Mouse (Mus musculus): ENCODE results near the gene Wdr37.
A peak's percentile ranks its signal among the peaks of the same experiment; 100 is the strongest.

Gene Wdr37

DNA sequence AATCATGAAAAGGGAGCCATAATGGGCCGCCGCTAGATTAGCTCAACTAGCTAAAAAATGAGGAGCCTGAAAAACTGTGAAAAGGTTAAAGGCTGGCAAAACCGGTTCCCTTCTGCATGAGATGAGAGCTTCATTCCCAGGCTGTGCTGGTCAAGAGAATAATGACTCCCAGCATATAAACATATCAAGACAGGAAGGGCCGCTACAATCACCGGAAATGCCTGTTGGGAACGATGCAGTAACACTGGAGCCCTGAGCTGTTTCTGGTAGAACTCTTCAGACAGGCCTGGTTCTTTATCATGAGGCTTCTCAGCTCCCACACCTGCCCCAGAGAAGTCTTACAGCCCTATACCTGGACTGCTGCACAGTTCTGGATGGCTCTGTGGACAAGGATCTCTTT is 31.8 kb downstream of the Wdr37 start:
- peak; percentile 49 for DNase-seq

DNA sequence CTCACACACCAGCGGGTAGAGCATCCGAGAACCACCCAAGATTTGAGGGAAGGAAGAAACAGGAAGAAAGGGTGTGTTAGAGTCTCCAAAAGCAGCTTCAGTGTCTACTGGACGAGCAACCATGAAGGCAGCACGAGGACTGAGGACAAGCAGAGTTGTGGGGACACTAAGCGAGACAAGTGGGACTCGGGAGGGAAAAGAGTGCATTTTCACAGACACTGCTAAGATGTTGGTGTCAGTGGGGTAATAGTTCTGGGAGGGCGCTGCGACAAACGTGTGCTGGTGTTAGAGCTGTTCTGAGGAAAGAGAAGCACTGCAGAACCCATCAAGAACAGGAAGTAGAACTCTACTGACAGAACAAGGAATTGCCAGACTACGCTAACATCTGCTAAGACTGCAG is 32.6 kb downstream of the Wdr37 start:
- no peak for DNase-seq

DNA sequence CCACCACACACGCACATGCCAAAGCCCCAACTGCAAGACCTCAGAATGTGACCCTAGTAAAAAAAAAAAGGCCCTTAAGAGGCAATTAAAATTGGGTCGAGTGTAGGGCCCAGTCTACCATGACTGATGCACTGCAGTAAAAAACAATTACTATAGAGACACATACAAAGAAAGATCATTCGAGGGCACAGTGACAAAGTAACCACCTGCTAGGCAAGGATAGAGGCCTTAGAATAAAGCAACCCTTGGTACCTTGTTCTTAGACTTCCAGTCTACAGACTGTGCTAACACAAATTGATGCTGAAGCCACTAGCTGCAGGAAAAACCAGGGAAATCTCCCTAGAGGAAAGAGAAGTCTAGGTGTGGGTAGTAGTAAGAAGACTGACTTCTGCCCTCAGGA is 33.3 kb downstream of the Wdr37 start:
- DNase-seq, result no peak

DNA sequence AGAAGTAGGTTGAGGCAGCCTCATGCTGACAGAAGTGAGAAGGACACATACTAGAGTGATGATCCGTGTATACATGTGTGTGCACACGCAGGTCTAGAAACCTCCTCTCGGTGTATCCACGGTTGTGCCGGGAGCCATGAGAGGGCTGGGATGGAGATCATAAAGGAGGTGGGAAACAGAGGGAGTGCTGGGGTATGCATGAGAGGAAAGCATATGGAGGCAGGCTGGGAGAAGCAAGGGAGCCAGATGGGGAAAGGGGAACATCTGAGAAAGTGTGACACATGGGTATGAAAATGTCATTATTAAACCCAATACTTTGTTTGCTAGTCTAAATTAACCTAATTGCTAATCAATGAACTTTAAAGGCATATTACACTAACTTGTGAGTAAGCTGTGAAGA is 37.1 kb downstream of the Wdr37 start:
- no peak for DNase-seq

DNA sequence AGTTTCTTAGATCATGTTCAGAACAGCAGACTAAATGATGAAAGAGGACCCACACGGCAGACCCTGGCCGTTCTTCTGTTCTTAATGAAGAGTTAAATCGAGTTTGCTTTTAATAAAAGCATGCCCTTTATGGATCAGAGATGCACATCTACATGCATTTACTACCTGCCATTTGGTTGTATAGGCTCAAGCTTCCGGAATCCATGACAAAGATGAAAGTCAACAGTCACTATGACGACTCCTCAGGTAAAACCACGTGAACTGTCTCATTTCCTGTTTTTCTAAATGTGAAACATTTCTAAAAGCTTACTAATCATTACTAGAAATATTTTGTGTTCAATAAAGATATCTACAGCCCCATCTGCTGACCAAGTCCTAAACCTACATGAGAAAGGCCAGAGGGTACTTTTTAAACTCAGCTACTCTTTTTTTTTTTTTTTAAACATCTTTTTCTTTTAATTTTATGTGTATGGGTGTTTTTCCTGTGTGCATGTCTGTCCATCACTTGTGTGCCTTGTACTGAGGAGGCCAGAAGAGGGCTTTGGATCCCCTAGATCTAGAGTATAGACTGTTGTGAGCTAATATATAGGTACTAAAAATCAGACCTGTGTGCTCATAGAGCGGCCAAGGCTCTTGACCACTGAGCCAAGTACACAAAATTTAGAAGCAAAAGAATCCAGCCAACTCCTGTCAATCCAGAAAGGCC is 40.0 kb downstream of the Wdr37 start:
- DNase-seq, result no peak

DNA sequence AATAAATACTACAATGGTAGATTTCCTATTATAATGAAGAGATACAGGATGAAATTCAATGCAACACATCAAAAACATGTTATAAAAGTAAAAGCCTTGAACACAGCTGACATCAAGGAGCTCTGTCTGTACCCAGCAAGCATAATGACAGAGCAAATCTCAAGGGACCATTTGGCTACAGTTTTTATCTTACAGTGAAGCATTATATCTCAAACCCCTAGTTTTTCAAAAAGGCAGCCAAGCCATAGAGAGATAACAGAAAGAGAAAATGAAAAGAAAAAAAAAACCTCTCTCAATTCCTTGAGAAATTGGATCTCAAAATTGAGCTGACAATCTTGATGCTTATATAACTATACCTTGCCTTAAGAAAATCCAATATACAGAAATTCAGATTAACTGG is 41.0 kb downstream of the Wdr37 start:
- DNase-seq, result no peak

DNA sequence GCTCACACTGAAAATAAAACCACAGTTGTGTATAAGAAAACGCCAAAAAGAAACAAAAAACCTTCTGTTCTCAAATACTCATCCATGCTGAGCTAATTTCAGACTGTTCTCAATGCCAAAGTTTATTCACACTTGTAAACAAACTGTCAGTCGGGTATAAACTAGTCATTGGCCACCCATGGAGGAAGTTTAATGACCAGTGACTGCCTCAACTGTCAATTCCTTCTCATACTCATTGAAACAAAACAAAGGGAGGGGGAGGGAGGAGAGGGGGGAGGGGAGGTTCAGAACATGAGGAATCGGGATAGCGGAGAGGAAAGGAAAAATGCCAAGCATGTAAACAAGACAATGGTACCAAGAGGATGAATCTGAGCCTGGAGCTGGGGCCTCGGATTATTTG is 41.9 kb downstream of the Wdr37 start:
- no peak for DNase-seq

DNA sequence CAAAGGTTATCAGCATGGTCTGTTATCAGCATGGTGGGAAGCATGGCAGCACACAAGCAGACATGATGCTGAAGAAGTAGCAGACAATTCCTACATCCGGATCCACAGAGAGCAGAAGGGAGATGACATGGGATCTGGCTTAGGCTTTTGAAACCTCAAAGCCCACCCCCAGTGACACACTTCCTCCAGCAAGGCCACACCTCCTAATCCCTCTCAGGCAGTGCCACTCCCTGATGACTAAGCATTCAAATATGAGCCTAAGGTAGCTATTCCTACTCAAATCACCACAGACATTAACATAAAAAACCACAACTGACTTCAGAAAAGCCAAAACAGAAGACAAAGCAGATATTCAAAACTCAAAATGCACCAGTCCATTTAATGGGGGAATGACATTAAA is 42.8 kb downstream of the Wdr37 start:
- DNase-seq, result no peak

DNA sequence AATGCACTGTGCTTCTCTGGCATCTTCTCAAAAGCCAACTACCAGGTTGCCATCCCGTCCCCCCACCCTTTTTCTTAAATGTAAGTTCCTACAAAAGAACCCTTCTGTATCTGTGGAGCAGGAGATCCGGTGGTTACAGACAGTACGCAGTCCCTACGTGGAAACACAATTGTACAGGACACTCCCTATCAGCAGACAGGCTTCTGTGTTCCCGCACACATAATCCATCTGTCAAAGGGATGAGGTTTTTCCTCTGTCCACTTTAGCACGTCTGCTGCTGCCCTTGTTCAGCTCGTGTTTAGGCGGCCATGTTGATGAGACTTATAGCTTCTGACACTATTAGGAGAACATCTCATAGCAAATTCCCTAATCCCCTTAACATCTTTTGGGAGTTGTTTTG is 48.2 kb downstream of the Wdr37 start:
- no peak for DNase-seq

DNA sequence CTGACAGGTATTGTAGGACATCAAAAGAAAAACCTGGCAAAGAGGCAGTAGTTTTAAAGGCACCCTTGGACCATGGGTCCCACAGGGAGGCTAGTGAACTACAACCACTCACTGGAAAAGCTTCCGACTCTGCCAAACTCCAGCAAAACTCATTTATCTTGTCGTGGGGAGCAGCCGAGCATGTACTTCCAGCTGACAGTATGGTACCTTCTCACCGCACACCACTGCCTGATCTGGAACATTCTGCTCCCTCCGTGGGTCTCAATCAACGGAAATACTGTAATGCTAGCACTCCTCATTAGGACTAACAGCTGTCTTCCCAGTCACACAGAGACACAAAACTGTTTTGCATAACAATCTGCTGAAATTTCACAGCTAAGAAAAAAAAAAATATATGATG is 48.6 kb downstream of the Wdr37 start:
- DNase-seq, result peak; percentile 15

DNA sequence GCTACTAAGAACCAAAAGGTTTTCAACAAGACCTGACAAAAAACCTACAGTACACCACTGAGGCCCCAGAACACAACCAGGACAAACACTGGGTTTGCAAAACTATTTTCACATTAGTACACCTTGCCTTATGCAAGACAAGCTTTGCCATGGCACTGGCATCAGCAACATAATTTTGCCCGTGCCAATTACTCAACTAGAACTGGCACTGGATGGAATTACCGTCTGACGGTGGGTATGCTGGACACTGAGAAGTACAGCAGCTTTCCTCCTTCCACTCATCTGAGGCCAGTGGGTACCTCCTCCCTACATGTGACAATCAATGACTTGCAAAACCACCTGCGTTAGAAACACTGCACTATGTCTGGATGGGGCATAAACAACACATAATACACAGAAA is 49.5 kb downstream of the Wdr37 start:
- no peak for DNase-seq

DNA sequence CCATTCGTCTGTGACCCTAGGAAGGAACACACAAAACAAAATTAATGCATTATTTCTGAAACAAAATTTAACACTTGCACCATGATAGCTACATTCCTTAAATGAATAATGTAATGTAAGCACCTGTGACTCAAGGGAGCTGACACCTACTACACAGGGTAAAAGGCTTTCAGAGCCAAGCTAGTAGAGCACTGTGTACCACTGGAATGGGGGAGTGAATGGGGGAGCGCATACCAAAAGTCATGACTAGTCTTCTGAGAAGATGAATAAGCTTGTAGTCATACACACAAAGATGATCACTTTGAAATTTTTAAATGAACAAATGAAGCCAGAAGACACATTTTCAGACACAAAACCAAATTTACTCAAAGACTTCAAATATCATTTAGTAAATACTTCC is 65.8 kb downstream of the Wdr37 start:
- no peak for DNase-seq

DNA sequence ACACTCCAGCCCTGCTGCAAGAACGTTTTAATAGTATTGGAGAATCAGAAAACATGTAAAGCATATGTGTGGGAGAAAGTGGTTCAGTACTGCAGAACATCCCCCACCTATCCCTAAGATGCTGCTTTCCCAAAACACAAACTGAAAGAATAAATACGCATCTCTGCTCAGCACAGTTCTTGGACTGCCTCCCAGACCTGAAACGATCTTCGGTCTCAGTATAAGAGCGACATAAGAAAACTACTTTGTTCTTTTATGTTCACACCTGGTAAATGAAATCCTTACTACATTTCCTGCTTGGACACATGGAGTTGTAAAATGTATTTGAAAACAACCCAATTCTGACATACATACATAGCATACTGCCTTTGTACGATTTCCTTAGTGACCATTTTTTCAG is 71.1 kb downstream of the Wdr37 start:
- no peak for DNase-seq

DNA sequence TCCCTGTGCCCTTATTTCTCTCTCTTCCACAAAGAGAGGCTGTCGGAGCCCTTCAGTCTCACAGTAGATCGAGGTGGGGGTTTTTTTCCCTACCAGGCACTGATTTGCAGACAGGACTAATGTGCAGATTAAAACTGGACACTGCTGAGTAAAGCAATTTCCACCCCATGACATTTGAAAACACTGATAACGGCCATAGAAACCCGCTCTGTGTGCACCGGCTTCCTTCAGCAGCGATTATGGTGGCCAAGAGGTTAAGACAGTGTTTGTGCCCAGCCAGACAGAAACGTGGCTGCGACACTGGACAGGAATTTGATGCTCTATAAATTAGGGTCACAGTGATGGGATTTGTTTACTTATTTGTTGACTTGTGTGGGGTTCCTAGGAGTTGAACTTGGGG is 78.5 kb downstream of the Wdr37 start:
- DNase-seq, result no peak

DNA sequence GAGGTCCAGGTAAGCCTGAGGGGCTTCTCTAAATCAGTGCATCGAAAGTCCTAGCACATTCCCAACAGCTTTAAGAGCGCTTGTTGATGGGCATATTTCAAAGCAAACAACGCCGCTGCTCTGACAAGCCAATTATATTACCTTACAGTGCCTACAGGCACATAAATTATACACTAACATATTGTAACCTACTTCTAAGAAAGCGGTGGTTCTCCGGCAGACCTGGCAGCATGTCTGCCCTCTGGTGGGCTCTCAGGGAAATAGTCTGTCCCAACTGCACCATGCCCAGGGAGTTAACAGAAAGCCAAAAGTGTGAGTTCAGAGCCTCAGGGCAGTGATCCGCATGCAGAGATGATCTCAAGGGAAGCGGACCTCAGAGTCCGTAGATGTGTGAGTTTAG is 86.5 kb downstream of the Wdr37 start:
- peak; percentile 19 for DNase-seq

DNA sequence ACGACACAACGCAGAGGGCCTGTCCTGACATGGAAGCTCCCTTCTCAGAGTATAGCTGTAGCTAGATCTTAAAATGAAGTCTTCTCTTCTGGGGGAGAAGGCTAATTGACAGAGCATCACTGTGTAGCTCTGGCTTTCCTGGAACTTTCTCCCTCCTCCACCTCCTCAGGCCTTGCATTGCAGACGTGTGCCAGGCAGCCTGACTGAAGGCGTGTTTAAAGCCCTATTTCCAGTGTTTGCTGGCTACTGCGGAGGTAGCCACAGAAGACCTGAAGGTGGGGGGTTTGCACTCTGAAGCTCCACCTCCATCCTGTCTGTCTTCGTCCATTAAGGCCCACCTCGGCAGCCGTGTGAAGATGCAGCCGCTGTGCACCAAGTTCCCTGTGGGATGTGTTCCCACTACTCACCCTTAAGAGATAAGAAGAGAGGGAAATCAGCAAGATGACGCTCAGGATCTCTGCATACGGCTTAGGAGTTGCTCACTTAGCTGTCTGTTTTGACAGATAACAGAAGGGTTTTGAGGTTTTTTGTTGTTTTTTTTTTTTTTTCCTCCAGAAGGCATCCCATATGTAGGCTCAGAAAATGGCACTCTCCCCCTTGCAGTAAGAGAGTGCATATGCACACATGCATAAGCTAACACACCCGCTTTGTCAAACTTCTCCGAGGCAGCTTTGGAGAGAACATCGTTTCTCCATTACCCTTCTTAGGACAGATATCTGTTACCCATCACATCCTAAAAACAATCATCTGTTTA is 87.2 kb downstream of the Wdr37 start:
- no peak for DNase-seq

DNA sequence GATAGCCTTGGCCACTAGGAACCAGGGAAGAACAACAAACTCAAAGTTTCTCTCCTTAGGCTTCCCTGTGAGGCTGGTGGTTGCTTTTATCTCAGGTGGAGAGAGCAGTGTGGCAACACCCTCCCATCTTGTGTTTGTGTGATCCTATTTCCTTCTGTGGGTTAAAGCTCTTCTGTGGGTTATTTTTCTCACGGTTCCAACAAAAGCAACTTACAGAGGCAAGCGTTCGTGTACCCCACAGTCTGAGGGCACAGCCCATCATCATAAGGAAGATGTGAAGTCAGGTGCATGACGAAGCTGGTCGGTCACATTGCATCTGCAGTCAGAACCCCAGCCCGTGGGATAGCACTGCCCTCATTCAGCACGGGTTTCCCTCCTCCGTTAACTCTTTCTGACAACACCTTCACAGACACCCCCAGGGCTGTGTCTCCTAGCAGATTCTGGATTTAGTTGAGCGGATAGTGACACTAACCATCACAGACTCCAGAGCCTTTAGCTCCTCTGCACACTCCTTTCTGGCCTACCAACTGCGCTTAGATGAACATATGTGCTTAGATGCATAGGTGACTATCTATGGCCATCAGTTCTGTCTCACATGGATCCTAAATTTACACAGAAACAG is 87.9 kb downstream of the Wdr37 start:
- no peak for DNase-seq

DNA sequence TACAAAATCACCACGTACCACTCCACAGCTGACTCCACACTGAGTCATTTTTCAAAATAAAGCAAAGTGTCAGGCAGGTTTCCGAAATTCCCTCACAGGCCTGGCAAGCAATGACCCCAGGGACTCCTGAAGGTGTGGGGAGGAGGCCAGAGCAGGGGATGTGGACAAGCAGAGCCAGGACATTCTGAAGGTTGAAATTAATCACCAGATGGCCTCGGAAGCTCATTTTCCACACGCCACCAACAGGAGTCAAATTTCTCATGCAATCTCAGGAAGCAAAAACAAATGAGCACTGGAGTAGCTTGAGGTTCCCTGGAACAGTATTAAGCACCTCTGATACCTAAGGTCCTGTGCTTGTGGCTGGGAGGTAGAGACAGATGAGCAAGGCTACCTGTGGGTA is 89.1 kb downstream of the Wdr37 start:
- no peak for DNase-seq

DNA sequence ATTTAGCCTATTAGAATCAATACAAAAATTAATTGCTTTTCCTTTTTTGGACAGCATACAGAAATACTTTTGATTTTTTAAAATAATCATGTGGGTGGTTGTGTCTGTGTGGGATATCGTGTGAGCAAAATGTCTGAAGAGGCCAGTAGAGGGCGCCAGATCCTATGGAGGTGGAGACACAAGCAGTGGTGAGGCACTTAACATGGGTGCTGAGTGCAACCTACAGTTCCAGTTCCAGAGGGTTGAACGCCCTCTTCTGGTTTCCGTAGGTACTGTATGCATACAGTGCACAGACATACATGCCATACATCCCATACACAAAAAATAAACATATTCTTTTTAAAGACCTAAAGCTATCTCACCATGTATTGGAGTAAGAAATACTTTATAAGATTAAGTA is 91.3 kb downstream of the Wdr37 start:
- peak; percentile 24 for DNase-seq

DNA sequence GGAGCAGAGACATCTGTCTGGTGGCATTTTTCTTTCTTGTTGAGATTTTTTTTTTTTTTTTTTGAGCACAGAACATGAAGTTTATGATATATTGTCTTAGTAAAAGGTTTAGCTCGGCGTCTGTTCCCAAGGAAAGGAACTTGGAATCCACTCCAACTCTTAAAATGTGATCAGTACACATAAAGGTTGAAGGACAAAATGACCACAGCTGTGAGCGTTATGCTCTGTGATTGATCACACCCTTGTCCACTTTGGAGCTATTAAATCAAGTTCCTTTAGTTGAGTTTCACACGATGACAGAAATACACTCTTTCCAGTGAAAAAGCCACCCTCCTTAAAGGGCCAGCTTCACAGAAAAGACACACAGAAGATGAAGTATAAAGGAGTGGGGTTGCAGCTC is 101.1 kb downstream of the Wdr37 start:
- DNase-seq, result no peak

DNA sequence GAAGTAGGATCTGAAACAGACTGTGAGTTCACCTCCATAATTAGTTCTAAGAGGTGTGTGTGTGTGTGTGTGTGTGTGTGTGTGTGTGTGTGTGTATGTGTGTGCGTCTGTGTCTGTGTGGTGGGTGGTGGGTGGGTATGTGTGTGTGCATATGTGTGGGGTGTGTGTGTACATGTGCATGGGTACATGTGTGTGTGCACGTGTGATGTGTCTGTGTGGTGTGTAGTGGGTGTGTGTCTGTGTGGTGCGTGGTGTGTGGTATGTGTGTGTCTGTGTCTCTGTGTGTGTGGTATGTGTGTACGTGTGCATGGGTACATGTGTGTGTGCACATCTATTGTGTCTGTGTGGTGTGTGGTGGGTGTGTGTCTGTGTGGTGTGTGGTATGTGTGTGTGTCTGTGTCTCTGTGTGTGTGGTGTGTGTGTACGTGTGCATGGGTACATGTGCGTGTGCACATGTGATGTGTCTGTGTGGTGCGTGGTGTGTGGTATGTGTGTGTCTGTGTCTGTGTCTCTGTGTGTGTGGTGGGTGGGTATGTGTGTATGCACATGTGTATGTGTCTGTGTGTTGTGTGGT is 102.0 kb downstream of the Wdr37 start:
- DNase-seq, result no peak

DNA sequence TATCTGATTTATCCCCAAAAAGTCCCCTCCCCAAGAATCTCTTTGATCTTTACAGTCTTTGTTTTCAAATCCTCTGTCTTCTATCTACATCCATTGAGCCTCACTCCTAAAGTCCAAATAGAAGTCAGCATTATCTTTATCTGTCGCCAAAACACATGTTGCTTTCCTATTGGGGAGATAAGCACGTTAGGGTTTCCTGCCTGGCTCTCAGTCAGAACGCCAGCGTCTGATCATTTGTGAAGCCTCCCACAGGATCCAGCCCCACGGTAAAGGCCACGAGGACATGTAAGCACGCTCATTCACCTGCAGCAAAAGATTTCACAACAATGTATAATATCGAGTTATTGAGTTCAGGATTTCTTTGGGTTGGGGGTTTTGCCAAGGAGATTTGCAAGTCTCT is 110.8 kb downstream of the Wdr37 start:
- no peak for DNase-seq

Measured in kidney, adult 11 months (tissue).